Mouse (Mus musculus): ENCODE data around the gene Papolg. TPM values are rescaled to one million over a fixed set of nuclear protein-coding genes. Genes with fewer than 3 reads are reported as not detected.

Gene Papolg
- polyA plus RNA-seq, 1 experiment from 2014 or later, result 11.2 TPM

GRCm38 (mm10) chr11:23856054-23856722, 38.9 kb downstream of the Papolg start:
- no peak overlapping the region for H3K9ac ChIP-seq (ENCODE audit: low read depth, low read length)
- H3K9me3 ChIP-seq (replicated peaks; ENCODE audit: control insufficient read depth, low read length), result no peaks in the 10 kb centered on the region
- H3K4me1 ChIP-seq (ENCODE audit: control insufficient read depth, insufficient read depth, low read length), result no peaks in the 10 kb centered on the region
- H3K4me2 ChIP-seq, result no peak overlapping the region
- H3K36me3 ChIP-seq (ENCODE audit: control insufficient read depth, insufficient read depth, low read length), result peaks cover 23% of the 10 kb centered on the region
- ATAC-seq (replicated peaks; ENCODE audit: insufficient number of reproducible peaks, low FRiP score, low TSS enrichment), result no peak
- H3K27ac ChIP-seq (ENCODE audit: low read depth, low read length), result no peak overlapping the region
- H3K27me3 ChIP-seq (ENCODE audit: control insufficient read depth, insufficient read depth, low read length), result no peaks in the 10 kb centered on the region
- 77% methylated on average over 7 of the region's 7 CpGs for WGBS (ENCODE audit: insufficient replicate concordance)
- no peak overlapping the region for H3K4me3 ChIP-seq (ENCODE audit: low read depth, low read length)

- no peak overlapping the region for H3K4me3 ChIP-seq (ENCODE audit: low read depth, low read length)
- no peak overlapping the region for H3K27ac ChIP-seq (ENCODE audit: low read depth, low read length)
- no peaks in the 10 kb centered on the region for H3K9me3 ChIP-seq (replicated peaks; ENCODE audit: control insufficient read depth, low read length)
- WGBS (ENCODE audit: insufficient replicate concordance), result 12% methylated on average over 3 of the region's 3 CpGs
- no peaks in the 10 kb centered on the region for H3K4me1 ChIP-seq (ENCODE audit: control insufficient read depth, insufficient read depth, low read length)
- no peak overlapping the region for H3K9ac ChIP-seq (ENCODE audit: low read depth, low read length)
- no peak overlapping the region for H3K4me2 ChIP-seq
- no peaks in the 10 kb centered on the region for H3K27me3 ChIP-seq (ENCODE audit: control insufficient read depth, insufficient read depth, low read length)
- 0 out of 2 replicates have a peak, but pooled peaks have one; percentile 57 for ATAC-seq (replicated peaks; ENCODE audit: insufficient number of reproducible peaks, low FRiP score, low TSS enrichment)
- H3K36me3 ChIP-seq (ENCODE audit: control insufficient read depth, insufficient read depth, low read length), result peaks cover 19% of the 10 kb centered on the region
Measured at GRCm38 (mm10) chr11:23855182-23855802, 39.8 kb downstream of the Papolg start.

GRCm38 (mm10) chr11:23853306-23853705, 41.7 kb downstream of the Papolg start:
- H3K27me3 ChIP-seq (ENCODE audit: control insufficient read depth, insufficient read depth, low read length), result no peaks in the 10 kb centered on the region
- no peak overlapping the region for H3K27ac ChIP-seq (ENCODE audit: low read depth, low read length)
- peaks cover 5% of the 10 kb centered on the region; the same call in 1 of the 2 replicates for H3K36me3 ChIP-seq (ENCODE audit: control insufficient read depth, insufficient read depth, low read length)
- H3K4me3 ChIP-seq (ENCODE audit: low read depth, low read length), result no peak overlapping the region
- H3K4me1 ChIP-seq (ENCODE audit: control insufficient read depth, insufficient read depth, low read length), result no peaks in the 10 kb centered on the region
- no peak overlapping the region for H3K9ac ChIP-seq (ENCODE audit: low read depth, low read length)
- H3K4me2 ChIP-seq, result no peak overlapping the region
- WGBS (ENCODE audit: insufficient replicate concordance), result 78% methylated on average over 5 of the region's 5 CpGs
- H3K9me3 ChIP-seq (replicated peaks; ENCODE audit: control insufficient read depth, low read length), result no peaks in the 10 kb centered on the region
- no peak for ATAC-seq (replicated peaks; ENCODE audit: insufficient number of reproducible peaks, low FRiP score, low TSS enrichment)

- Histone ChIP-seq H3K4me2 (peak overlapping the region; percentile 49), H3K9me3 (replicated peaks; ENCODE audit: control insufficient read depth, low read length) (no peaks in the 10 kb centered on the region), H3K4me3 (ENCODE audit: low read depth, low read length) (no peak overlapping the region), H3K27ac (ENCODE audit: low read depth, low read length) (no peak overlapping the region), H3K27me3 (ENCODE audit: control insufficient read depth, insufficient read depth, low read length) (no peaks in the 10 kb centered on the region), H3K4me1 (ENCODE audit: control insufficient read depth, insufficient read depth, low read length) (no peaks in the 10 kb centered on the region), H3K9ac (ENCODE audit: low read depth, low read length) (no peak overlapping the region), H3K36me3 (ENCODE audit: control insufficient read depth, insufficient read depth, low read length) (no peaks in the 10 kb centered on the region)
- no peak for ATAC-seq (replicated peaks; ENCODE audit: insufficient number of reproducible peaks, low FRiP score, low TSS enrichment)
- WGBS (ENCODE audit: insufficient replicate concordance), result 46% methylated on average over 22 of the region's 22 CpGs
Measured at GRCm38 (mm10) chr11:23846016-23846815, 48.8 kb downstream of the Papolg start.

GRCm38 (mm10) chr11:23823244-23823643, 71.8 kb downstream of the Papolg start:
- H3K4me2 ChIP-seq, result no peak overlapping the region
- no peaks in the 10 kb centered on the region for H3K36me3 ChIP-seq (ENCODE audit: control insufficient read depth, insufficient read depth, low read length)
- no peaks in the 10 kb centered on the region for H3K9me3 ChIP-seq (replicated peaks; ENCODE audit: control insufficient read depth, low read length)
- no peaks in the 10 kb centered on the region for H3K27me3 ChIP-seq (ENCODE audit: control insufficient read depth, insufficient read depth, low read length)
- 77% methylated on average over 3 of the region's 3 CpGs for whole genome bisulfite sequencing (ENCODE audit: insufficient replicate concordance)
- no peak for ATAC-seq (replicated peaks; ENCODE audit: insufficient number of reproducible peaks, low FRiP score, low TSS enrichment)
- H3K9ac ChIP-seq (ENCODE audit: low read depth, low read length), result no peak overlapping the region
- no peaks in the 10 kb centered on the region for H3K4me1 ChIP-seq (ENCODE audit: control insufficient read depth, insufficient read depth, low read length)
- no peak overlapping the region for H3K4me3 ChIP-seq (ENCODE audit: low read depth, low read length)
- no peak overlapping the region for H3K27ac ChIP-seq (ENCODE audit: low read depth, low read length)

GRCm38 (mm10) chr11:23821652-23822051, 73.4 kb downstream of the Papolg start:
- no peak overlapping the region for H3K27ac ChIP-seq (ENCODE audit: low read depth, low read length)
- H3K27me3 ChIP-seq (ENCODE audit: control insufficient read depth, insufficient read depth, low read length), result no peaks in the 10 kb centered on the region
- no peak overlapping the region for H3K9ac ChIP-seq (ENCODE audit: low read depth, low read length)
- no peak overlapping the region for H3K4me3 ChIP-seq (ENCODE audit: low read depth, low read length)
- H3K4me1 ChIP-seq (ENCODE audit: control insufficient read depth, insufficient read depth, low read length), result no peaks in the 10 kb centered on the region
- WGBS (ENCODE audit: insufficient replicate concordance), result 86% methylated on average over 2 of the region's 2 CpGs
- ATAC-seq (replicated peaks; ENCODE audit: insufficient number of reproducible peaks, low FRiP score, low TSS enrichment), result no peak
- H3K36me3 ChIP-seq (ENCODE audit: control insufficient read depth, insufficient read depth, low read length), result no peaks in the 10 kb centered on the region
- no peaks in the 10 kb centered on the region for H3K9me3 ChIP-seq (replicated peaks; ENCODE audit: control insufficient read depth, low read length)
- no peak overlapping the region for H3K4me2 ChIP-seq

- H3K4me1 ChIP-seq (ENCODE audit: control insufficient read depth, insufficient read depth, low read length), result no peaks in the 10 kb centered on the region
- WGBS (ENCODE audit: insufficient replicate concordance), result 65% methylated on average over 2 of the region's 2 CpGs
Measured at GRCm38 (mm10) chr11:23820977-23821376, 74.1 kb downstream of the Papolg start.

GRCm38 (mm10) chr11:23818745-23819144, 76.3 kb downstream of the Papolg start:
- H3K9me3 ChIP-seq (replicated peaks; ENCODE audit: control insufficient read depth, low read length), result no peaks in the 10 kb centered on the region
- ATAC-seq (replicated peaks; ENCODE audit: insufficient number of reproducible peaks, low FRiP score, low TSS enrichment), result no peak
- no peak overlapping the region for H3K4me2 ChIP-seq
- H3K9ac ChIP-seq (ENCODE audit: low read depth, low read length), result no peak overlapping the region
- no peak overlapping the region for H3K27ac ChIP-seq (ENCODE audit: low read depth, low read length)
- no peak overlapping the region for H3K4me3 ChIP-seq (ENCODE audit: low read depth, low read length)
- H3K27me3 ChIP-seq (ENCODE audit: control insufficient read depth, insufficient read depth, low read length), result no peaks in the 10 kb centered on the region
- 54% methylated on average over 1 of the region's 1 CpGs for WGBS (ENCODE audit: insufficient replicate concordance)
- no peaks in the 10 kb centered on the region for H3K36me3 ChIP-seq (ENCODE audit: control insufficient read depth, insufficient read depth, low read length)
- no peaks in the 10 kb centered on the region for H3K4me1 ChIP-seq (ENCODE audit: control insufficient read depth, insufficient read depth, low read length)

More at GRCm38 (mm10) chr11:23820977-23821376, 74.1 kb downstream of the Papolg start:
- no peak overlapping the region for H3K4me2 ChIP-seq
- ATAC-seq (replicated peaks; ENCODE audit: insufficient number of reproducible peaks, low FRiP score, low TSS enrichment), result no peak
- H3K9me3 ChIP-seq (replicated peaks; ENCODE audit: control insufficient read depth, low read length), result no peaks in the 10 kb centered on the region
- H3K27me3 ChIP-seq (ENCODE audit: control insufficient read depth, insufficient read depth, low read length), result no peaks in the 10 kb centered on the region
- H3K4me3 ChIP-seq (ENCODE audit: low read depth, low read length), result no peak overlapping the region
- H3K36me3 ChIP-seq (ENCODE audit: control insufficient read depth, insufficient read depth, low read length), result no peaks in the 10 kb centered on the region
- no peak overlapping the region for H3K27ac ChIP-seq (ENCODE audit: low read depth, low read length)
- no peak overlapping the region for H3K9ac ChIP-seq (ENCODE audit: low read depth, low read length)

All from heart, embryonic 11.5 days (tissue).